20 mouse cellular contexts compared by ENCODE assay signal in the genomic region with DNA sequence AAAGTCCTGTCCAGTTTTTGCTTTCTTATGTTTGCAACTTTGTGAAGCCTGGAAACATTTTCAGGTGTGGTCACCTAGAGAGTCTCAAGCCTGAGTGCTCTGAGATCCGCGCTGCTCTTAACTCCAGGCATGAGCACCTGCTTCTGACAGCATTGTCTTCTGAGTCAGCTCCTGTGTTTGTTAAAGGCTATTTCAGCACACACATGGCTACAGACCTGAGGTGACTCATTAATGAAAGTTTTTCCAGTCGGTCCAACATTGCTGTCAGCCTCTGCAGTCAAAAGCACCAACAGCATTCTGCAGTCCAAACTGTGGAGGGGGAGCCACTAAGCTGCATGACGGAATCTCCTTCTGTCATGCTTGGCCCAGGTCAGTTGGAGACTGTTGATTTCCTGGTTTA.
A peak's percentile ranks its signal among the peaks of the same experiment; 100 is the strongest.
DNase-seq lines count a peak whose midpoint lies in the region; ATAC-seq and TF ChIP-seq lines count a peak whose summit lies in the region.
"Had no signal": no experiment of that assay in that cellular context is flagged by ENCODE, and none has a peak within 500 bp of the region (broad histone marks: within the 10 kb centered on the region; RNA-seq: fewer than 3 reads in every experiment).

No protein-coding gene starts in this region.

- no peak overlapping the region for H3K4me2 ChIP-seq in lung, postnatal 0 days (replicated peaks; ENCODE audit: low read depth, low read length)
- H3K4me2 ChIP-seq: embryonic facial prominence, embryonic 15.5 days; forebrain, embryonic 15.5 days; heart, embryonic 15.5 days; hindbrain, embryonic 13.5 days had no signal

- TF ChIP-seq POLR2A in kidney, adult 2 months (IDR thresholded peaks at IDR 0.05; ENCODE audit: low read depth, low read length) = no peak

- 33% methylated on average over 4 of the region's 4 CpGs for WGBS in kidney, adult 2 months
- WGBS in lung, postnatal 0 days = 59% methylated on average over 4 of the region's 4 CpGs

- no peak for TF ChIP-seq EP300 in lung, postnatal 0 days (IDR thresholded peaks at IDR 0.05)

- no peaks in the 10 kb centered on the region for H3K36me3 ChIP-seq in kidney, adult 2 months (ENCODE audit: control insufficient read depth, insufficient read depth, low read length)
- no peaks in the 10 kb centered on the region for H3K36me3 ChIP-seq in lung, postnatal 0 days (ENCODE audit: insufficient read depth, low read length)
- H3K36me3 ChIP-seq: embryonic facial prominence, embryonic 15.5 days; forebrain, embryonic 15.5 days; heart, embryonic 15.5 days; hindbrain, embryonic 13.5 days had no signal

- no peaks in the 10 kb centered on the region; the same call in 1 of the 2 replicates for H3K4me1 ChIP-seq in kidney, adult 2 months (ENCODE audit: control insufficient read depth, insufficient read depth, low read length)
- no peaks in the 10 kb centered on the region for H3K4me1 ChIP-seq in lung, postnatal 0 days (ENCODE audit: insufficient read depth, low read depth, low read length)
- H3K4me1 ChIP-seq: embryonic facial prominence, embryonic 15.5 days had no signal

- no peak overlapping the region for H3K27ac ChIP-seq in kidney, adult 2 months (ENCODE audit: insufficient read depth, low read depth, low read length)
- no peak overlapping the region for H3K27ac ChIP-seq in lung, postnatal 0 days (ENCODE audit: low read length)
- H3K27ac ChIP-seq: embryonic facial prominence, embryonic 15.5 days; forebrain, embryonic 15.5 days; heart, embryonic 15.5 days; hindbrain, embryonic 13.5 days; hindbrain, postnatal 0 days had no signal

- no peaks in the 10 kb centered on the region for H3K9me3 ChIP-seq in lung, postnatal 0 days (ENCODE audit: low read length)
- H3K9me3 ChIP-seq: embryonic facial prominence, embryonic 15.5 days; forebrain, embryonic 15.5 days; heart, embryonic 15.5 days; hindbrain, embryonic 13.5 days had no signal

- no peak overlapping the region for H3K9ac ChIP-seq in lung, postnatal 0 days (replicated peaks; ENCODE audit: low read depth)
- H3K9ac ChIP-seq: embryonic facial prominence, embryonic 15.5 days; forebrain, embryonic 15.5 days; heart, embryonic 15.5 days; hindbrain, embryonic 13.5 days had no signal

- no peak for TF ChIP-seq CTCF in kidney, adult 2 months (conservative IDR thresholded peaks at IDR 0.05; ENCODE audit: insufficient read depth, insufficient read length, low read depth, low read length)
- no peak for TF ChIP-seq CTCF in lung, postnatal 0 days (IDR thresholded peaks at IDR 0.05)

- peak; percentile 78 for ATAC-seq in lung, postnatal 0 days
- ATAC-seq: forebrain, embryonic 15.5 days; hindbrain, postnatal 0 days had no signal

- H3K27me3 ChIP-seq in kidney, adult 2 months (replicated peaks; ENCODE audit: control insufficient read depth, insufficient read depth, low read length) = no peaks in the 10 kb centered on the region
- no peaks in the 10 kb centered on the region for H3K27me3 ChIP-seq in lung, postnatal 0 days (replicated peaks; ENCODE audit: insufficient read depth, low read length)
- H3K27me3 ChIP-seq: embryonic facial prominence, embryonic 15.5 days; forebrain, embryonic 15.5 days had no signal

- H3K4me3 ChIP-seq in kidney, adult 2 months (ENCODE audit: insufficient read depth, low read depth, low read length) = no peak overlapping the region
- H3K4me3 ChIP-seq in lung, postnatal 0 days (ENCODE audit: low read depth, low read length) = no peak overlapping the region
- H3K4me3 ChIP-seq: embryonic facial prominence, embryonic 15.5 days; erythroblast, embryonic 14.5 days; forebrain, embryonic 15.5 days; heart, embryonic 15.5 days; hindbrain, embryonic 13.5 days had no signal

- DNase-seq in kidney, adult 2 months = peak; percentile 60
- DNase-seq in kidney, adult 11 months = no peak
- peak; percentile 65 for DNase-seq in lung, postnatal 0 days (ENCODE audit: low spot score)
- DNase-seq in lung, postnatal 36 days = no peak
- DNase-seq in Muller cell, postnatal 12 days (ENCODE audit: inconsistent ontology term) = peak; percentile 14
- DNase-seq in skeletal muscle tissue, adult 2 months (ENCODE audit: low read depth, low spot score) = peak; percentile 12
- DNase-seq in layer of hippocampus, adult 9-11 months = no peak
- no peak for DNase-seq in embryo, embryonic 10.5 days (ENCODE audit: low spot score)
- DNase-seq: adrenal gland, postnatal 10 days; cerebellum, adult 11 months; cerebellum, adult 9-10 months; embryo, embryonic 11 days; gastrocnemius, postnatal 36 days; heart, postnatal 14 days had no signal

Comparison
In these comparisons a context has a peak if more than half of its experiments do, and no peak if none do; other contexts are left out.
1. DNase-seq: peak in kidney, adult 2 months (single experiment), lung, postnatal 0 days (single experiment), Muller cell, postnatal 12 days (single experiment) and skeletal muscle tissue, adult 2 months (single experiment); none in kidney, adult 11 months (single experiment), lung, postnatal 36 days (single experiment), layer of hippocampus, adult 9-11 months (single experiment) and embryo, embryonic 10.5 days (single experiment).